Mouse (Mus musculus) cerebellum, postnatal 36 days (tissue): ENCODE data around the gene Kcnk4.
"Not testable (repeated sequence)": the region's sequence is repeated elsewhere in the genome, so short reads cannot be mapped to it uniquely, and the experiment has no call there.

Source experiments
- DNase-seq, 2 experiments: peaks; one replicate each; pipeline ENCODE4 v3.0.0; 2021 to 2022; ENCODE audit warnings: mixed read lengths in 2 of 2

Gene Kcnk4

DNA sequence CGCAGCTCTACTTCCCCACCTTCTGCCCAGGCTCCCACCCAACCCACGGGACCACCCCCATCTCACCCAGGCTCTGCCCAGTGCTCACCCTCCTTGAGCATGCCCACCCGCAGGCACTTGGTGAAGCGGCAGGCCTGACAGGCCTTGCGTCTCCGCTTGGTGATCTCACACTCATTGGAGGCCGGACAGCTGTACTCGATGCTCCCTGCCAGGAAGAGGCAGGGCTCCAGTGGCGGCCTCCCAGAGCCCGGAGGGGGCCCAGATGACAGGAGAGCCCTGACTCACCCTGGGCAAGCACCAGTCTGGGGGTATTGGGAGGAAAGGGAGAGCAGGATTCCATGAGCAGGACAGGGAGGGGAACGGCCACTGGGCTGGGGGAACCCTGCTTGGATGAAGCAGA is 20.3 kb downstream of the Kcnk4 start:
- DNase-seq, result no peak

DNA sequence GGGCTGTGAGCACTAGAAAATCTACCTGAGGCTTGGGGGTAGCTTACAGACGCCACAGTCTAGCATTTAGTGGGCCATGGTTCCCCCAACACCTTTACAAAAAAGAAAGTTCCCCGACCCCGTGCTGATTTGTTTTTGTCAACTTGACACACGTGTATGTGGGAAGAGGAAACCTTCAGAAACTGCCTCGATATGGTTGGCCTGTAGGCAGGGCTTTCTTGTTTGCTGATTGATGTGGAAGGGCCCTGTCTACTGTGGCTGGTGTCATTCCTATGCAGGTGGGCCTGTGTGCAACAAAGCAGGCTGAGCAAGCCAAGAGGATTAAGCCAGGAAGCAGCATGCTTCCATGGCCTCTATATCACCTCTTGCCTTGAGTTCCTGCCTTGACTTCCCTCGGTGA is 21.3 kb downstream of the Kcnk4 start:
- no peak for DNase-seq

DNA sequence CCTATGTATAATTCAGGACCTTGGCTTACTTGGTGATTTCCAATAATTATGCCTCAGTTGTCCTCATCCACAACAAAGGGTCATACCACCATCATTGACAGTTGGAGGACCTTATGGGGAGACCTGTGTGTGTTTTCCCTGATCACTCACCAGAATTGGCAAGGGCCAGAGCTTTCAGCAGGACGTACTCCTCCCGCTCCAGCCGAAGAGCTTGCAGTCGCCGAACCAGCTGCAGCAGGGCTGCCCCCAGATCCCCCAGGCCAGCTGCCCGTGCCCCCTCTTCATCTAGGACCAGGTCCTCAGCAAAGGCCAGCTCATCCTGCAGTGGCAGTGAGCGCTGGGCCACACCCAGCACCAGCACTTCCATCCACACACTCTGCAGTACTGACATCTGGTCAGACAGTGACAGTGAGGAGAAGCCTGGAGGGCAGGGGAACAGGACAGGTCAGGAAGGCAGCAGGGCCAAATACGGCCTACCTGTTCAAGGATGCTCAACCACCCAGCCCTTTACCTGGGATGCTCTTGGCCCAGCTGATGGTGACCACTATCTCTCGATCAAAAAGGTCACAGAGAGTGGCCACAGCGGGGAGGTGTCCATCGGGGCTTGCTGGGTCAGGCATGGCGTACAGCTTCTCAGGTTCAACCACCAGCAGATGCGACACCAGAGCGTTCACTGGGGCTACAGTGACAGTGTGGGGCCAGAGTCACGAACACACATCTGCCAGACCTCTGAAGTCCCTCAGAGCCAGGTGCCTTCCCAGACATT is 21.9 kb downstream of the Kcnk4 start:
- DNase-seq, result no peak

DNA sequence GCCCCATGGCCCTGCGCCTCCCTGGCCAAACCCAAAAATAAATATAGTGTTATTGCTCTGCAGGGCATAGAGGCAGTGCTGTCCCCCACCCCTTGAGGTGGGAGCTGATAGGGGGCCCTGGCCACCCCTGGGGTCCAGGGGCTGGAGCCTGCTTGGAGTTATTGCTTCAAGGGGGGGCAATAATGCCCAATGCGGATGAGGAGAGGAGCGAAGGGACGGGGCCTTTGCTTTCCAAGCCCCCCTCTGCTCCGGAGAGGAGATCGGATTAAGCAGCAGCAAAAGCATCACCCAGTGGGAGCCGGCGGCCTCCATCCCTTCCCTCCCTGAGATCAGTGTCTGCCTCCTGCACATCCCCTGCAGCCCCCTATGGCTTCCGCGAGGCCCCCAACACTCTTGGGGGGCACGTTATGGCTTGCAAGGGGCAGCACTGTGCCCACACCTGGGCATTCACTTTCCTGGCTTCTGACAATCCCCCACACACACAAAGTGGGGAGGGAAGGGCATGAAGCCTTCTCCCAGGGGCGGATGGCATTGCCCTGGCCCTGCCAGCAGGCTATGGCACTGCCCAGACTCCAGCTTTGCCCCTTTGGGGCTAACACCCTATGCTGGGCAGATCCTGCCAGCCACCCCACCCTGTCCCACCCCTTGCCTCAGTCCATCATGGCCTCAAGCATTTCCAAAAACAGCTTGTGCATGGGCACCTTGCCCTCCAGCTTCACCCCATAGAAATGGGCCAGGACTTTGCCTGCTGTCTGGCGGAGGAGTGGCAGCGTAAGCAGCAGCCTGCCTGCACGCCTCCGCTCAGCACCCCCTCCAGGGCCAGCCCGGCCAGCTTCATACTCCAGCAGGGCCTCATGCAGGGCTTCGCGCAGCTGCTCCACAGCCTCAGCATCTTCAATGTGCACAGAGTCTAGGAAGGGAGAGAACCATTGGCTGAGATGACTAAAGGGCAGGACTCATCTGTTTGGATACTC is 22.9 kb downstream of the Kcnk4 start:
- DNase-seq, result no peak

DNA sequence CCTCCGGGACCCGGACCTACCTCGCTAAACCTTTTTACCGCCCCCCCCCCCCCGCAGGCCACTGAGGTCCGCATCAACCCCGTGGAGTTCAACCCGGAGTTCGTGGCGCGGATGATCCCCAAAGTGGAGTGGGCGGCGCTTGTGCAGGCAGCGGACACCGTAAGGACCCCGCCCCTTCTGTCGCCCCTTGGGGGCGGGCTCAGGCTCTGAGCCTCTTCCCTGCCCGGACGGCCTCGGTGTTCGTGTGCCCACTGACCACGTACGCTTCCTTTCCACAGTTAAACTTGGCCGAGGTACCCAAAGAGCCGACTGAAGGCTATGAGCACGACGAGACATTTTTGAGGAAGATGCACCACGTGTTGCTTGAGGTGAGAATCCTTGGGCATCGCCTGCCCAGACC is 24.0 kb downstream of the Kcnk4 start:
- not testable (repeated sequence) for DNase-seq

DNA sequence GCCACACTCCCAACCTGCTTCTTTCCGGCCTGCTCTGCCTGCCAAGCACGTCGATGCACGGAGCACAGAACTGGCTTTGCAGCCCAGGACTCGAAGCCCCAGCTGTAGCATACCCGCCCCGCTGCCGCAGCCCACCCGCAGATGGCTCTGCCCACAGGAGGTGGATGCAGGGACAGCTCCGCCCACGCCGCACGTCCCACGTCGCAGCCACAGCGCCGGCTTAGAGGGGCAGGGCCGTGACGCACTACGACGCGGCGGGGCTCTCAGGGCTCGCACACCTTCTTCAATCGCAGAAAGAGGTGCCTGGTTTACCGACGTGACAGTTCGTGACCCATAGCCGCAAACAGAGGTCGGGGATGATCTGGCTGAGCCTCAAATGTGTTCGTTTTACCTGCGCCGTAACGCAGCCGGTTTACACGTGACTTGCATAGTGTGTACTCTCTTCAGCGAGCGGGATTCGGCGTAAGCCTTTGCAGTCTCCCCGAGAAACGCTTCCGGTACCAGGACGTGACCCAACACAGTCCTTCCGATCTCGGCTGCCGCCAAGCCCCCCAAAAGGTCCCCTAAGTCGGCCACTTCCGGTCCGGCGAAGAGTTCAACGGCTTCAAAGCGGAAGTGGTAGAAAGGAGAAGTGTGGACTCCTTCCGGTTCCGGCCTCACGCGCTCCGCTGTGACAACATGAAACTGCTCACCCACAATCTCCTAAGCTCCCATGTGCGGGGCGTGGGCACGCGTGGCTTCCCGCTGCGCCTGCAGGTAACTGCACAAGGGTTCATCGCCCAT is 24.6 kb downstream of the Kcnk4 start, which contains the start of the genes Trmt112 and Prdx5:
Trmt112 (plus strand) TSS at position 192 of the 783 bp plus-strand sequence.
Prdx5 (minus strand) TSS at position 600 of the 783 bp plus-strand sequence.
- peak; percentile 85 to 90 for DNase-seq

DNA sequence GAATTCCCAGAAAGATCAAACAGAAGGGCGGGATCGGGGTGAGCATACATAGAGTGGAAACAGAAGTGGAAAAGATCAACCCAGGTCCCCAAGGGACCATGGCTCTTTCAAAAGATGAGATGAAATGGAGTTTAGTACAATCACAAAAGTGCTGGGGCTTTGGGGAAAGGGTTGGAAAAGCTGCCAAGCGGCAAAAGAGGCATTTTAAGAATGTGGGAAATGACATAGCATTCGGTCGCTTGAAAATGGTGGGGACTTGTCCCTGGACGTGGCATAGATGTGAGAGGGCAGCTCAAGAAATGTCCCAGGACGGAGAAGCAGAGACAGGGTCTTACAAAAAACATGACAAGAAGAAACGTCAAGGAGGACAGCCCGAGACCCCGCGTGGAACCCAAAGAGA is 25.3 kb downstream of the Kcnk4 start:
- DNase-seq, result no peak

DNA sequence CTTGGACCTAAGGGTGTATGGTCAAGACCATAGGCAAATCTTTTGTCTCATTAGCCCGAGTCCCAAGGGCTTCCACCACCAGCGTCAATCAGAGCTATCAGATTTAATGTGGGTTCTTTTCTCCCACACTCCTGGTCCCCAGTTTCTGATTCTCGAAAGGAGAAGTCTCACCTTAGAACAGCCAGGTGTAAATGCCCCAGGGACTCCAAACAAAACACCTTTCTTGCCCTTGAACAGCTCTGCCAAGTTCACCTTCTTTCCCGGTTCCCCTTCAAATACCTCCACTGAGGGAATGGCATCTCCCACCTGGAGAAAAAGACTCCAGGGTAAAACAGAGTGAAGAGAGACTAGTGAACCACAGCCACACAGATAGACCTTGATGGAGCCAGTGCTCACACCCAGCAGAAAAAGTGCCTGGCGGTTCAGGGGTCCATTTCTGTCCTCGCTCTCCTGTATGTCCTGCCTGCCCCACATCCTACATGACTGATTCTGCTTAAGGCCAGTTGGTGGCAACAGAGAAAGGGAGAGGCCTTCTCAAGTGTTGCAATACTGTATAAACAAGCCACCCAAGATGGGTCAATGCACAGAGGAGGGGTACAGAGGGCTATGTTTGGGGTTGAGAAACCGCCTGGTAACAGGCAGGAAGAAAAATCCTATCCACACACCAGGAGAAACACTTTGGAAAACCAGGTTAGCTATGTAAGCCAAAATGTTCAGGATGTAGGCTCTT is 26.3 kb downstream of the Kcnk4 start:
- DNase-seq, result no peak

DNA sequence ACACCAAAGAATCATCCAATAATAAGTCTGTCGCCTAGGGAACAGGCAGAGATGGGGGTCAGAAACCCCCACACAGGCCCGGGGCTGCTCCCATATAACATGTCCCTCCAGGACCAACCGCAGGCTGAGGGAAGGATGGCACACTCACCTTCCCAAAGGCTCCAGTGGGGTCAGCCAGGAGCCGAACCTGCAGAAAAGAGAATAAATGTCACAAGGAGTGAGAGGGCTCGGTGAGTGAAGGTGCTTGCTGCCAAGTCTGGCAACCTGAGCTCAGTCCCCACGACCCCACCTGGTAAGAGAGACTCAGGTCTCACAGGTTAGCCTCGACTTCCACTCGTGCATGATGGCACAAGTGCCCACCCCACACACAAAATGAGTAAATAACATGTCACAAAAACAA is 27.2 kb downstream of the Kcnk4 start:
- no peak for DNase-seq

DNA sequence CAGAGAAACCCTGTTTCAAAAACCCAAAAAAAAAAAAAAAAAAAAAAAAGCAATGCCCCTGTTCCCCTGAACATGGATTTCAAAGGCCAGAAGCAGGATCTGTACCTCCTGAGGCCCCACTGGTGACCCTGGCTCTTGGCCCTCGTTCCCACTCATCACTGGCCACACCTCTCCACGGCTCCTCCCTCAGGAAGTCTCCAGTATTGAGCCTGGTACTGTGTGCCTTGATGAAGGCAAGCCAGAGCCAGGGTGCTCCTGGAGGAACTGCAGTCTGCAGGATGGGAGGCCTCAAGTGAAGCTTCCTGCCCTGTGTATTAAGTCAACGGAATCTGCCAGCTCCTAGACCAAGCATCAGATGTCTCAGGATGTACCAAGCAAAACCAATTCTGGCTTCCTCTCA is 28.1 kb downstream of the Kcnk4 start:
- no peak for DNase-seq

DNA sequence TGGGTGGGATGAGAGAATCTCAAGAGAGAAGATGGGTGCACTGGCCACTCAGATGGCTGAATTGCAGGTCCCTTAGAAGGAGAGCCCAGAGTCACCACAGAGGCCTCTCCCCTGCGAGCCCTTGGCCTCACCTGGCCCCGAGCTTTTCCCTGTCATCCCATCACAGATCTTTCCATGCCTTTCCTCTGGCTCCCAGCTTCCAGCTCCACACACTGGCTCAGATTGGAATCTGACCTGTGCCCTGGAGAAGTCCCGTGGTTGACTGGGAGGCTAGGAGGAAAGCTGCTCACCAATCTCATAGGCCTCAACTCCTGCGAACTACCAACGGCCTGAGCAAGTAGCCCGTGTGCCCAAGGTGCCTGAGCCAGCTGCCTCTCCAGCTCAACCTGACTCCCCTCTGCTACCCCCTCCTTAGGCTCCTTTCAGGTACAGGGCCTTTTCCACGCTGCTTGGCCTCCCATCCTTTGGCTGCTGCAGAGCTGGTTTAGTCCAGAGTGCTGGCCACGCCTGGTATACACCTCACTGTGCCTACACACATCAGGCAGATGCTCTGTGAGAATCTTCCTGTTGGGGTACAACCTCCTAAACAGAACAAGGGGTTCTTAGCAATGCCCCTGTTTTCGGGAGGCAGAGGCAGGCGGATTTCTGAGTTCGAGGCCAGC is 28.7 kb downstream of the Kcnk4 start:
- no peak for DNase-seq

DNA sequence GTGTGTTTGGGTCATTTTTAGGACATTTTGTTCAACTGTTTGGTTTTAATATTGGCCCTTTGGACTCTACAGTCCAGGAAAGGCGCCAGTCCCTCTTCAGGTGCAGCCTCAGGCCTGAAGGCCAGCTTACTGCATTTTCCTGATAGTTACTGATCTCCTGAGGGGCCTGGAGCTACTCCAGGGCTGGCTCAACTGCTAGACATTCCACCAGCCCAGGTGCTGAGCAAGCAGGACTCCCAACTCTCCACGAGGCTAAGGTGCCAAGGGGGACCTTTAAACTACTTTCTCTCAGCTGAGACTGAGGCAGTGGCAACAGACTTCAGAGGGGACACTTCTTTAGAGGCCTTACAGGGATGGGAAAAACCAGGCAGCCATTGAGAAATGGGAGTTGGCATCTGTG is 29.5 kb downstream of the Kcnk4 start:
- DNase-seq, result no peak

DNA sequence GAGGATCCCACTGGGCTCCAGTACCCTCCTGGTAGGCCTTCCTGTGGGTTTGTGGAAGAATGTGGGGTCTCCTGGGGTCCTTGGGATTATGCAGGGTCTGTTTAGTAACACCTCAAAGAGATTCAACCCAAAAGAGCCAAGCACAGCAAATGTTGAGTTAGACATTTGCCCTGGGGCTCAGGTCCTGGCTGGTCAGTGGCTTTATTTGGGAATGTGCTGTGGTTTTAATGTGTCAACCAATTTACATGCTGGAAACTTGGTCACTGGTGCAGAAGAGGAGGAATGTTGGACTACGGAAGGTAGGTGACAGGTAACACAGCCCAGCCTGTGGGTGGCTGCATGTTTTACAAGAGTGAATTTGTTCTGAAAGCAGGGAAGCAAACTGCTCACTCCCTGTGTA is 31.3 kb downstream of the Kcnk4 start:
- DNase-seq, result no peak

DNA sequence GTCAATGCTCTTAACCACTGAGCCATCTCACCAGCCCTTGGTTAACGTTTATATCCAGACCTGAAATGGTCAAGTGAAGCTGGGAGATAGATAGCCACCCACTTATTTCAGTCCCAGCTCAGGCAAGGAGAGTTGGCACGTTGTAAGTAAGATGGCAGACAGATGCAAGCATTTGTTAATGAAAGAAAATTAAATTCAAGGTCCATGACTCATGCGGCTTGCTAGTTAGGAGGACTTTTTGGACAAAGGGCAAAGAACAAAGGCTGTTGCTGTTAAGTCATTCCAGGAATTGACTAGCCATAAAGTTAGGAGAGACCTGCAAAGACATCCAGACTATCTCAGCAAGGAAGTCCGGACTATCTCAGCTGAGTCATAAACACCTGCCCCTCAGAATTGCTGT is 34.7 kb downstream of the Kcnk4 start:
- no peak for DNase-seq

DNA sequence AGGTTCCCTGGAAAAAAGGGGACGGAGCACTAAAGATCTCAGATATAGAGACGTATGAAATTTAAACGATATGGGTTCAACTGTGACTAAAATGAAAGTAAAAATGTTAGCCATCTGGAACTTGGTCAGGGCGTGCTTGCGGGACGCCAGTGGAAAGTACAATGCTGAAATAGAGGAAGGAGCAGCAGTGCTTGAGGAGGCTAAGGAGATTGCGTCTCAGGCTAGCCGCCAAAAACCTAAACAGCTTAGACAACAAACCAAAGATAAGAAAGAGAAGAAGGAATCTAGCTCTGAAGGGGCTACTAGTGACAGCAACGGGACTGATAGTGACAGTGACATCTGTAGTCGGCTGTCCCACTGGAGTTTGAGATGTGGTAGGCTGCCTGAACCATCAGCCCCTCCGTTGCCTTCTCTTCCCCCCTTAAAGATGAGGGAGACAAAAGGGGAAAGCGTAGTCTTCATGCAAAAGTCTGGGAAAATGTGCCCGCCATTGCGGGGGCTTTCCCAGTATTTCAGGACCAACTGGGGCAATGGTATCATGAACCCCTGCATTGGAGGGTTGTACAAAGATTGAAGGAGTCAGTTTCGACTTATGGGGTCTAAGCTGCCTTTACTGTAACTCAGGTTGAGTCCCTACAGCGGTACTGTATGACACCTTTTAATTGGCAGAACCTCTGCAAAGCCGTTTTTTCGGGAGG is 38.6 kb downstream of the Kcnk4 start:
- DNase-seq, result not testable (repeated sequence)

DNA sequence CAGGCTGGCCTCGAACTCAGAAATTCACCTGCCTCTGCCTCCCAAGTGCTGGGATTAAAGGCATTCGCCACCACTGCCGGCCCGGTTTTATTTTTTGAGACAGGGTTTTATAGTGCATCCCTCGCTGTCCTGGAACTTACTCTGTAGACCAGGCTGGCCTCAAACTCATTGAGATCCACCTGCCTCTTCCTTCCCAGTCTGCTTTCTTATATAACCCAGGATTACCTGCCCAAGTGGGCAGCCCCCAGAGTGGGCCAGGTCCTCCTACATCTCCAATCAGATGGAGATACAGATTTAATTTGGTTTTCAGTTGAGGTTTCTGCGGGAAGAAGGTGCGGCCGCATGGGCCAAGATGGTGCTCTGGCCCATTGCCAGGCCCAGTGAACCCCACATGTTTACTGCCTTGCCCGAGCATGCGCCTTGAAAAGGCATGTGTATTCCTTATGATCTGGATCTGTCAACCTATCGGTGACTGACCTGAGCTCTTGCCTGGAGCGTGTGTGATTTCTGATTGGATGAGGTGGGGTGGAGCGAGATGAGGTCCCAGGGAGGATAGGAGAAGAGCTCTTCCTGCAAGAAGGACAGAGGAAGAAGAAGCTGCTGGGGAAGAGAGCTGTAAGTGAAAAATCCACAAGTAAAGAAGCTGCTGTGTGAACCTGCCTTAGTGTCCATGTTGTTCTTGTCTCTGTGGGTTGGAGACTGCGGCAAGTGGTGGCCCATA is 40.4 kb downstream of the Kcnk4 start:
- DNase-seq, result no peak

DNA sequence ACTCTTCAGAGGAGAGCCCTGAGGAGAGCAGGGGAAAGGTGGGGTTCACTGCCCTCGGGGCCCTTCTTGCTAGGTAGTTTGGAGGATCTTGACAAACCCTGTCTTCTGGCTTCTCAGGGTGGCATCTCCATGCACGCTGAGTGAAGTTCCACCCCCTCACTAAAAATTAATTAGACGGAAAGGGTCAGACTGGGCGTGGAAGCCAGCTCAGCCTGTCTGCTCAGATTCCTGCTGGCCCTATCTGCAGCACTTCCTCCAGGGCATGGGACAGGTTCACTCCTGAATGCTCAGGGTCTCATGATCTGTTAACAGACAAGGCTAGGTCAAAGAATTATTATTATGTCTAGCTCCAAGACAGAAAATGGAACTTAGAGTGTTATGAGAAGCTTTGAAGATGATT is 41.8 kb downstream of the Kcnk4 start:
- DNase-seq, result no peak

DNA sequence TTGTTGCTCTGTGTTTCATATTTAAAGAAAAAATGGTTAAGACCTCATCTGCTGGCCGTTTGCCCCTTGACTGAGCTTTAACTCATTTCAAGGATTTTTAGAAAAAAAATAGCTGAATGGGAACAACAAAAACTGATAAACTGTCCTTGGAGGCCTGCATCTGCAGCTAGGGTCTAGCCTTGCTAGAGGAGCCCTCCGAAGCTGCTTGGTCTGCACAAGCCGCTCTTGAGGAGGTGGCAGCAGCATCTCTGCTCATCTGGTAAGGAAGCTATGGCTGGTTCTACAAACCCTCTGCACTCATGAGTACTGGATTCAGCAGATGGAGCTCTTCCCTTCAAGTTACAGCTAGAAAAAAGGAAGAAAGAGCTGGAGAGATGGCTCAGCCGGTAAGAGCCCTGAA is 56.4 kb downstream of the Kcnk4 start:
- DNase-seq, result no peak

DNA sequence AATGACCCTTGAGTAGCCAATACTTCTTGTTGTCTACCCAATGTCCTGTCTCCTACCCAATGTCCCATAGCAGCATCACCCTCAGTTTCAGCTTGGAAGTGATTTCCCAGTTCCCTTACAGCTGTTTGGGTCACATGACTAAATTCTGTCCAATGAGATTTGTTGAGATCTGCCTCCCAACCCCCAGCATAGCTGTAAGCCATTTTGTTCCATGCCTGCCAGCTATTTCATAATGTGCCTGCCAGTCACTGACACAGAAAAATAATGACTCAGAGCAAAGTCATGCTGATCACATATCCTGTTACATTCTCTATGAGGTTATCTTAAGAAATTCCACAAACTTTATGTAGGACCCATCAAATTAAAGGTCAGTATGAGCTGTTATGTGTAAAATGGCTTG is 57.5 kb downstream of the Kcnk4 start:
- no peak for DNase-seq

DNA sequence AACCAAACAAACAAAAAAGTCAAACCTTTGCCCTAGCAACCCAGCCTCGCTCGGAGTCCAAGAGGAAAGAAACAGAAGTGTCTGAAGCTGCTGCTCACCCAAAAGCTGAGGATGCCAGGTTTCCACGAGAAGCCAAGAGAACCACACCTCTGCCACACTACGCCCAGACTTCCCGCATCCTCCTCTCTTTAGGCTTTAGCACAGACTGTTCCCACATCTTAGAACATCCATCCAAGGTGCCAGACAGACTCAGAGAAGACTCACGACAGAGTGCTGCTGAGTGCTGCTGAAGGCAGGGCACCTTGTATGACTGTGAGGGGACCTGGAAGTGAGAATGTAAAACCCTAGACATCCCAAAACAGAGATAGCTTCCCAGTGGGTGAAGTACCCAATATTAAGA is 58.5 kb downstream of the Kcnk4 start:
- DNase-seq, result no peak
